Mouse (Mus musculus): ENCODE results near the gene Fam20a. TPM values are rescaled to one million over a fixed set of nuclear protein-coding genes. Genes with fewer than 3 reads are reported as not detected.

Fam20a gene
- polyA plus RNA-seq, 1 experiment = not detected

DNA sequence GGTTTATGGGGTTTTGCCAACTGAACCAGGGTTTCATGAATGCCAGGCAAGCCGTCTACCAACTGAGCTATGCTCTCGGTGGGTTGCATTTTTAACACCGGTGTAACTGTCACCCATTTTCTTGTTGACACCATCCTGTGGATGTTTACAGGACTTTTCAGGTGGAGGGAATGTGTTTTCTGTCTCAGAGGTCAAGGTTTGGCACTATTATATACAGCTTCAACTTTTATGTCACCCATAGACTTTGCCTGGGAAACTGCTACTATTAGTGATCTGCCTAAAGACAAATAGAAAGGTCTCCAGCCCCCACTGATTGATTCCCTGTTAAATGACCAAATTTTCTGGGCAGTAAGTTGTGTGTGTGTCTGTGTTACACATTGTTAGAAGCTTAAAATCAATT is 2.7 kb downstream of the Fam20a start:
- no peak overlapping the region for H3K27ac ChIP-seq (ENCODE audit: insufficient read depth, low read depth, low read length)
- WGBS = 94% methylated on average over 3 of the region's 3 CpGs
- no peak overlapping the region for H3K4me3 ChIP-seq (ENCODE audit: insufficient read depth, low read depth, low read length)
- TF ChIP-seq CTCF (IDR thresholded peaks at IDR 0.05; ENCODE audit: insufficient read depth, low read depth, low read length) (no peak), POLR2A (IDR thresholded peaks at IDR 0.05; ENCODE audit: insufficient read depth, low read depth, low read length) (no peak)
- peaks cover 12% of the 10 kb centered on the region for H3K4me1 ChIP-seq (ENCODE audit: control insufficient read depth, insufficient read depth, low read length)

DNA sequence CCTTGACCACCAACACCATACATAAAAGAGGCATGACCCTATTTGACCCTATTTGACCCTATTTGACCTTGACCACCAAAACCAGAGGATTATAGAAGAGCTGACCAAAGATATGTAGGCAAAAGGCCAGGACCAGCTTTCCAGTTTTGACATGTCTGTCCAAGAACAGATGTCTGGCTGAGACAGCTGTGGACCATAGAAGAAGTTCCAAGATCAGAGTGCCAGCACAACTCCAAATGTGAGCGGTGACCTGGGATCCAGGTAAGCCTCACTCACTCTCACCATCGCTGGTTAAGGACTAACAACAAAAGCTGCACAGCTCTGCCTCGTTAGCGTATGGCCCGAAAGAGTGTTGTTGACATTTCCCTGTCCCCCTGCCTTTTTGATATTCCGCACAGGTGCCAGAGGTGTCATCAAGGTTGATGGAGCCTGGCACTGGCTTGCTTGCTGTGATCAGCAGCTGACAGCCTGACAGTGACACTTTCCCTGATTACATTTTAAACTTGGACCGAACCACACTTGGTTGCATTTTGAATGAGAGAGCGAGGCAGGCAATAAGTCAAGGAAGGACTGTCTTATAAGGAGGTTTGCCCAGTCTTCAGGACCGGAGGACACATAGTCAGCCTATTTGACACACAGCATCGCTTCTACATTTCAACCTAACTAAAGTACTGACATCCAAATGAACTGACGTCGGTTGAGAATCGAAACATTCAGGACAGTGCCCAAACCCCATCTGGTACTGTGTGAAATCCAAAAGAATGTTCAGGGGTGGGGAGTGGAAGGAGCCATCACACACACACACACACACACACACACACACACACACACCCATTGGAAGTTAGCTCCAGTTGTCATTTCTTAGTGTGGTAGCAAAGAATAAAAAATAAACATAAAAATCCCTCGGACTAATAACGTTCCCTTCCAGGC is 3.8 kb downstream of the Fam20a start:
- Histone ChIP-seq H3K4me1 (ENCODE audit: control insufficient read depth, insufficient read depth, low read length) (peaks cover 12% of the 10 kb centered on the region), H3K27ac (ENCODE audit: insufficient read depth, low read depth, low read length) (no peak overlapping the region), H3K4me3 (ENCODE audit: insufficient read depth, low read depth, low read length) (no peak overlapping the region)
- WGBS = 88% methylated on average over 15 of the region's 15 CpGs
- TF ChIP-seq CTCF (IDR thresholded peaks at IDR 0.05; ENCODE audit: insufficient read depth, low read depth, low read length) (no peak), POLR2A (IDR thresholded peaks at IDR 0.05; ENCODE audit: insufficient read depth, low read depth, low read length) (no peak)

DNA sequence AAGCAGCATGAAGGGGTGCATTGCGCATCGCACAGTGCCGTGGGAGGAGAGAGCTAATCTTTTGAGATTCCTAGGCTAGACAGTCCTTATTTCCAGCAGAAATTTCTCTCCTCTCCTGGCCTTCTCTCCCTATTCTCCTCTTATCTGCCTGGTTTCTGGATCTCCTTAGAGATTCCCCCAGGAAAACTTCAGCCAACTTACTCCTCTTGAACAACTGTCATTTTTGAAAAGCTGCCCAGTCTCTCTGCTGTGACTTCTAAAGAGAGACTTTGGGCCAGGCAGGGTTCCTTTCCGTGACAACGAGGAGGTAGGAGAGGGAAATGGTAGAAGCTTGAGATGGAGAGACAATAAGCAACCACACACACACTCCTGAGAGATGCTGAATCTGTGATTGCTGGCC is 4.6 kb downstream of the Fam20a start:
- Histone ChIP-seq H3K4me1 (ENCODE audit: control insufficient read depth, insufficient read depth, low read length) (peaks cover 12% of the 10 kb centered on the region), H3K4me3 (ENCODE audit: insufficient read depth, low read depth, low read length) (no peak overlapping the region), H3K27ac (ENCODE audit: insufficient read depth, low read depth, low read length) (no peak overlapping the region)
- WGBS = 82% methylated on average over 5 of the region's 5 CpGs
- TF ChIP-seq CTCF (IDR thresholded peaks at IDR 0.05; ENCODE audit: insufficient read depth, low read depth, low read length) (no peak), POLR2A (IDR thresholded peaks at IDR 0.05; ENCODE audit: insufficient read depth, low read depth, low read length) (no peak)

DNA sequence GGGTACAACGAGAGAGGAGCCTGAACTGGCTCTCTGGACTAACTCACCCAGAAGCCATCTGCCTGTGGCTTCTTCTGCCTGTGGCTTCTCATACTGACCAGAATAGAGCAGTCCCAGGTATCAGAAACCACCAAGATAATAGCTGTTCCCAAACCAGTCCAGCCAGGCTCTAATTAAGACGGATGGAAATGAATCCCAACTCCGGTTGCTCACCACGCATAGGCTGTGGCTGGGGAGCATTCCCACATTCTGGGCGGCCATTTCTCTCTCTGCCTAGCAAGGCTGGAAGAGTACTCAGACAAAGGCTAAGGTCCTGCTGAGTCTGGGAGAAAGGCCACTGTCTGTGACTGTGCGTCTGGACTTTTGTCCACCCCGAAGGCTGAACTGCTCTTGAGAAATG is 5.1 kb downstream of the Fam20a start:
- H3K4me1 ChIP-seq (ENCODE audit: control insufficient read depth, insufficient read depth, low read length) = peaks cover 9% of the 10 kb centered on the region
- 83% methylated on average over 7 of the region's 7 CpGs for WGBS
- TF ChIP-seq POLR2A (IDR thresholded peaks at IDR 0.05; ENCODE audit: insufficient read depth, low read depth, low read length) = no peak
- no peak for TF ChIP-seq CTCF (IDR thresholded peaks at IDR 0.05; ENCODE audit: insufficient read depth, low read depth, low read length)
- H3K27ac ChIP-seq (ENCODE audit: insufficient read depth, low read depth, low read length) = no peak overlapping the region
- H3K4me3 ChIP-seq (ENCODE audit: insufficient read depth, low read depth, low read length) = no peak overlapping the region

DNA sequence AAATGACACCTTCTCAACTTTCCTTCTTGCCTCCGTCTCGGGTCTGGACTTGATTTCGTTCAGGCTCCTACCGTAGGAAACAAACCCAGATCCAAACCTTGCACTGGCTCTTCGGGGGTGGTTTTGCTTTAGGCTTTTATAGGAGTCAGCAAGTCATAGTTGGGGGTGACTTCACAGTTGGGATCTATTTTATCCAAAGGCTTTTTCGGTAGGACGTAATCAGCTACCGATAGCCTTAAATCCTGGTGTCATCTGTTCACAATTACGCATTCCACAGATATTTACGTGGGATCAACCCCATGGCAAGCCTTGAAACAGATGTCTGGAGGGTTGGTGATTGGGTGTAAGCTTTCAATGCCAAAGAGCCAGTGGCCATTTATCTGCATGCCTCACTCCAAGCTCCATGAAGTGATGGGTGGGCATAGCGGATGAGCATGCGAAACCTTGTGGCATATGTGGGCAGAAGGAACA is 6.7 kb downstream of the Fam20a start:
- no peaks in the 10 kb centered on the region for H3K4me1 ChIP-seq (ENCODE audit: control insufficient read depth, insufficient read depth, low read length)
- no peak overlapping the region for H3K27ac ChIP-seq (ENCODE audit: insufficient read depth, low read depth, low read length)
- TF ChIP-seq CTCF (IDR thresholded peaks at IDR 0.05; ENCODE audit: insufficient read depth, low read depth, low read length) (no peak), POLR2A (IDR thresholded peaks at IDR 0.05; ENCODE audit: insufficient read depth, low read depth, low read length) (no peak)
- 89% methylated on average over 12 of the region's 12 CpGs for WGBS
- H3K4me3 ChIP-seq (ENCODE audit: insufficient read depth, low read depth, low read length) = no peak overlapping the region

DNA sequence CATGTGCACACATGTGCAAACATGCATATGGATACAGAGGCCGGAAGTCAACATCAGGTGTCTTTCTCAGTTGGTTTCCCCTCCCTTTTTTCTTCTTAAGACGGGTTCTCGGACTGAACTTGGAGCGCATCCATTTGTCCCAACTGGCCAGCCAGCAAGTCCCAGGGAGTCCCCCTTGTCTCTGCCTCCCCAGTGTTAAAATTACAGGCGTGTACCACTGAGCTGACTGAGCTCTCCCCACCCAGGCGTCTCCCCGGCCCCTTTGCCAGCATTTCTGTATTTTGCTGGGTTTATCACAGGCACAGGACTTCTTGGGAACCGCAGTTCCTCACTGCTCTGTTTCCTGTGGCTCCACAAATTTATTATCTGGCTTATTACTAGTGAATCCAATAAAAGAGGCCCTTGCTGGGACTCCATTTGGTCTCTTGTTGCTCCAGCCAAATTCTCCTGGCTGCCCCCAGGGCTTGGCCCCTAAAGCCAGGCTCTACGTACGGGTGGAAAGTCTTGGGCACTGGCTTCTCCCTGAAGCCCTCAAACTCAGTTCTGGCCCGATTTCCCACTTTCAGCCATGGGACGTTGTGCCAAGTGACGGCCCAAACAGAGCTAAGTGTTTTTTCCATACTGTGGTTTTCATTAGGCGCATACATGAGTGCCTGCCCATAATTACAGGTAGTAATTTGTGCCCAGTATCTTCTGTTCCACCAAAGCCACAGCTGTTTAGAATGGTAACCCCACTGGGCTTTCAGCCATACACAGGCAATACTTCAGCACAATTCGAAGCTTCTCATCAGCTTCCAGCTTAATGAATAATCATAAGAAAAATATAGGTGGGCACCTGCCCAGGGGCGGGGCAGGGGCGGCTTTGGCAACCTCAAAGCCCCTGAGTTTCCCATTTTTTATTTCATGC is 7.5 kb downstream of the Fam20a start:
- Histone ChIP-seq H3K4me1 (ENCODE audit: control insufficient read depth, insufficient read depth, low read length) (no peaks in the 10 kb centered on the region), H3K27ac (ENCODE audit: insufficient read depth, low read depth, low read length) (no peak overlapping the region), H3K4me3 (ENCODE audit: insufficient read depth, low read depth, low read length) (no peak overlapping the region)
- TF ChIP-seq CTCF (IDR thresholded peaks at IDR 0.05; ENCODE audit: insufficient read depth, low read depth, low read length) = no peak
- no peak for TF ChIP-seq POLR2A (IDR thresholded peaks at IDR 0.05; ENCODE audit: insufficient read depth, low read depth, low read length)
- WGBS = 67% methylated on average over 17 of the region's 17 CpGs

DNA sequence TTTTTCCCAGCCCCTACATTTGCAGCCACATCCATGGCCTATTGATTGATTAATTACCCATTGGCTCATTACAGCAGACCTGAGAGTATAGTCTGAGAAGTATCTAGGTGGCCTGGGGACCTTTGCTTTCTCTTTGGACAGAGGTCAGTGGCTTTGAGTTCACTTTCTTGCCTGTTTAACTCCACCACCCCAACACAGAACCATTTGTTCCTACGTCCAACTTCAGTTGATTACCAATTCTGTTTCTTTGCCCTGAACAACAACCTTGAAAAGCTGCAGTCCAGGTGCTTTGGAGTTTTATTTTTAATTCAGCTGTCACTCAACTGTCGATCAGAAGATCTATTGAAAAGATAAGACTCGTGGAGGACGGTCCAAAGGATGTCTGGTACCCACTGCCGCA is 12.6 kb downstream of the Fam20a start:
- H3K27ac ChIP-seq (ENCODE audit: insufficient read depth, low read depth, low read length) = no peak overlapping the region
- no peaks in the 10 kb centered on the region for H3K4me1 ChIP-seq (ENCODE audit: control insufficient read depth, insufficient read depth, low read length)
- whole genome bisulfite sequencing = 84% methylated on average over 5 of the region's 5 CpGs
- H3K4me3 ChIP-seq (ENCODE audit: insufficient read depth, low read depth, low read length) = no peak overlapping the region
- TF ChIP-seq CTCF (IDR thresholded peaks at IDR 0.05; ENCODE audit: insufficient read depth, low read depth, low read length) = no peak
- TF ChIP-seq POLR2A (IDR thresholded peaks at IDR 0.05; ENCODE audit: insufficient read depth, low read depth, low read length) = no peak

DNA sequence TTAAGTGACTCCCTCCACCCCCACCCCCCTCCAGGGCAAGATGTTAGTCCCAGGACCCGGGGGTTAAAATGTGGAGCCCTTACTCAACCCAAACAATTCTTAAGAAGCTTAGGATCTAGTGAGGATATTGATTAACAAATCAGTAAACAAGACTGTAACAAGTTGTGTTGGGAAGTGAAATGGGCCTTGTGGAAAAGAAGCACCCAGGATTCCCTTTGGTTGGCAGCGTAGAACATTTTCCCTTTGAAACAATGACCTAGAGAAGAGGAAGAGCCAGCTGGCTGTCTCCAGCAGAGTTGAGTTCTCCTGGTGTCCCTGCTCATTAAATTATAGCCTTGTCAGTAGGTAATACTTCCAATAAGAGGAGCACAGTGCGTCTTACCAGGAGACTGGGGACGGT is 13.3 kb downstream of the Fam20a start:
- 86% methylated on average over 4 of the region's 4 CpGs for WGBS
- H3K27ac ChIP-seq (ENCODE audit: insufficient read depth, low read depth, low read length) = no peak overlapping the region
- TF ChIP-seq CTCF (IDR thresholded peaks at IDR 0.05; ENCODE audit: insufficient read depth, low read depth, low read length) (no peak), POLR2A (IDR thresholded peaks at IDR 0.05; ENCODE audit: insufficient read depth, low read depth, low read length) (no peak)

More for the DNA sequence above, 13.3 kb downstream of the Fam20a start:
- 0 out of 2 replicates have a peak, but pooled peaks cover 3% of the 10 kb centered on the region for H3K4me1 ChIP-seq (ENCODE audit: control insufficient read depth, insufficient read depth, low read length)
- no peak overlapping the region for H3K4me3 ChIP-seq (ENCODE audit: insufficient read depth, low read depth, low read length)

Data from olfactory bulb, adult 2 months (tissue).